Mouse (Mus musculus): ENCODE data around the gene Harbi1.

GRCm38 (mm10) chr2:91727011-91727410 is 16.4 kb downstream of the Harbi1 start:
- TF ChIP-seq CTCF (IDR thresholded peaks at IDR 0.05; ENCODE audit: control insufficient read depth, insufficient read depth, insufficient read length) = no peak
- TF ChIP-seq CEBPB (IDR thresholded peaks at IDR 0.05; ENCODE audit: low read depth) = no peak
- no peak for TF ChIP-seq MYOD1 (IDR thresholded peaks at IDR 0.05; ENCODE audit: control insufficient read depth, insufficient read length, low read depth)
- TF ChIP-seq MYOG (IDR thresholded peaks at IDR 0.05; ENCODE audit: control insufficient read depth, extremely low read depth, insufficient read length) = no peak
- no peak for TF ChIP-seq MAX (IDR thresholded peaks at IDR 0.05)
- TF ChIP-seq USF1 (IDR thresholded peaks at IDR 0.05; ENCODE audit: low read depth) = no peak
- TF ChIP-seq FOSL1 (IDR thresholded peaks at IDR 0.05; ENCODE audit: insufficient read depth, low read length, poor library complexity, severe bottlenecking) = no peak
